Mouse (Mus musculus): ENCODE data around the gene Tcf7l1.

Tcf7l1 gene

GRCm38 (mm10) chr6:72664290-72664689 is 124.8 kb downstream of the Tcf7l1 start:
- in situ Hi-C loops (cut with MseI, MboI), result loop anchor here in 1 of 2 experiments (10.0 kb wide), 1 partner anchor 131 kb away; no protein-coding TSS in a partner anchor

GRCm38 (mm10) chr6:72663000-72663399 is 126.1 kb downstream of the Tcf7l1 start:
- in situ Hi-C loops (cut with MseI, MboI), result loop anchor here in 1 of 2 experiments (10.0 kb wide), 1 partner anchor 132 kb away; no protein-coding TSS in a partner anchor

DNA sequence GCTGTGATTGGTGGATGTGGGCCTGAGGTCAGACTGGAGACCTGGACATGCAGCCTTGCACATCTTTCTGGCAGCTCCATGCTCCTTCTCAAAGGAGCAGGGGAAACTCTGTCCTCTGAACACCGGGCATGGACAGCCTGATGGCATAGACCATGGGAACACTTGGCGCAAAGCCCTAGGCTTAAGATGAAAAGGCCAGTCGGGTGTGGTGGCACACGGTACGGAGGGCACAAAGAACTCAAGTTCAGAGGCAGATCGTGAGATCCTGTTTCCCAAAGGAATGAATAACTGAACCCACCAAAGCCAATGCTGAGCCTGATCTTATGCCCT is 128.7 kb downstream of the Tcf7l1 start:
- in situ Hi-C loops (cut with MseI, MboI), result loop anchor here in 1 of 2 experiments (10.0 kb wide), 1 partner anchor 134 kb away; no protein-coding TSS in a partner anchor

DNA sequence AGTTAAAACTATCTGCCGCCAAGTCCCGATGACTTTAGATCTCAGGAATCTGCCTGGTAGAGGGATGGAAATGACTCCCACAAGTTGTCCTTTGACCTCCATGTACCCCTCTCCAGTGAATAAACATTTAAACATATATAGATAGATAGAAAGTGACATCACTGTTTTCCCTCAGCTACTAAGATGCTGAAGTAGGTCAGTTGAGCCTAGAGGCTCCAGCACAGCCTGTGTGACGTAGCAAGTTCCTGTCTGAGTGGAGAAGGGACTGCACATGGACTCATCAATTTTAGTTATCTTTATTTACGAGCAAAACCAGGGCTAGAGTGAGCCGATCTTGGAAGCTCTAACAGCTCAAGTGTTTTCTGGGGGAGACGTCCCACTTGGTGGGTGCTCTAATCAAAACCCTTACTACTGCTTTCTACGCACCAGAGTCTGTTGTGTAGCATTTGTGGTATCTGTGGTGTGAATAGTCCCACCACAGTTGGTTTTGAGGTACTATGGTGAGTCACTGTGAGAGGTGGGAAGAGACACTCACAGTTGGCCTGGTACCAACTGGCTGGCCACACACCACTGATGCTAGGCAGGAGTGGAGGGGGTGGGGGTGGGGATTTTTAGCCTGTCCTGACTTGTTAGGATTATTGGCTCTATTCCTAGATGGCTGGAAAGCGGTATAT is 129.2 kb downstream of the Tcf7l1 start:
- in situ Hi-C loops (cut with MseI, MboI), result loop anchor here in 1 of 2 experiments (10.0 kb wide), 1 partner anchor 135 kb away; no protein-coding TSS in a partner anchor

GRCm38 (mm10) chr6:72658006-72658405 is 131.0 kb downstream of the Tcf7l1 start:
- in situ Hi-C loops (cut with MseI, MboI), result no loop called here

DNA sequence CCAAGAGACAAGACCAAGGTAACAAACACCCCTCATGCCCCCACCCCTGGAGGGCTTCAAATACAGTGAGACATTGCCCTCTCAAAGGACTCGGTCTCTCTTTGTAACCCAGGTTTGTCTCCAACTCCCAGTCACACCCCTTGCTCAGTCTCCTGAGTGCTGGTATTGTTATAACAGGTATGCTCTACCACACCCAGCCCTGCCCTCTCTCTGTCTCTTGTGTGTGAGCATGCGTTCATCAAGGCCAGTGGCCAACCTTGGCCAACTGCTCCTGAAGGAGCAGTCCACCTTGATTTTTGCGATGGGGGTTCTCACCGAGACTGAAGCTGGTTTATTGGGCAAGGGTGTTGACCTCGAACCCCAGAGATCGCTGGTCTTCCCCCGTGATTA is 133.0 kb downstream of the Tcf7l1 start:
- in situ Hi-C loops (cut with MseI, MboI), result no loop called here

GRCm38 (mm10) chr6:72655309-72656052 is 133.6 kb downstream of the Tcf7l1 start:
- in situ Hi-C loops (cut with MseI, MboI), result no loop called here

DNA sequence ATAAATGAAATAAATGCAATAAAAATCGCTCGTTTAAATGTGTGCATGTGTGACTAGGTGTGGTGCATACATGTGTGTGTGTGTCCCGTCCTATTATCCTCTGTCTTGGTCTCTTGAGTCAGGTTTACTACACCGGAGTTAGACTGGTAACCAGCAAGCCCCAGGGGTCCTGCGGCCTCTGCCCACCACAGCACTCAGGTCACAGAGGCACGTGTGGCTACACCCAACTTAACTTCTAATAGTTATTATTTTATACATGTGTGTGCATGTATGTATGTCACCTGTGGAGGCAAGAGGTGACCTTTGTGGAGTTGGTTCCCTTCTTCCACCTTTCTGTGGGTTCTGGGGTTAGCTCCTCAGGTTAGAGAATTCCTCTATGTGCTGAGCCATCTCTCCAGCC is 134.7 kb downstream of the Tcf7l1 start:
- in situ Hi-C loops (cut with MseI, MboI), result no loop called here

GRCm38 (mm10) chr6:72653419-72653818 is 135.6 kb downstream of the Tcf7l1 start:
- in situ Hi-C loops (cut with MseI, MboI), result no loop called here

GRCm38 (mm10) chr6:72650338-72650851 is 138.7 kb downstream of the Tcf7l1 start:
- in situ Hi-C loops (cut with MseI, MboI), result no loop called here

DNA sequence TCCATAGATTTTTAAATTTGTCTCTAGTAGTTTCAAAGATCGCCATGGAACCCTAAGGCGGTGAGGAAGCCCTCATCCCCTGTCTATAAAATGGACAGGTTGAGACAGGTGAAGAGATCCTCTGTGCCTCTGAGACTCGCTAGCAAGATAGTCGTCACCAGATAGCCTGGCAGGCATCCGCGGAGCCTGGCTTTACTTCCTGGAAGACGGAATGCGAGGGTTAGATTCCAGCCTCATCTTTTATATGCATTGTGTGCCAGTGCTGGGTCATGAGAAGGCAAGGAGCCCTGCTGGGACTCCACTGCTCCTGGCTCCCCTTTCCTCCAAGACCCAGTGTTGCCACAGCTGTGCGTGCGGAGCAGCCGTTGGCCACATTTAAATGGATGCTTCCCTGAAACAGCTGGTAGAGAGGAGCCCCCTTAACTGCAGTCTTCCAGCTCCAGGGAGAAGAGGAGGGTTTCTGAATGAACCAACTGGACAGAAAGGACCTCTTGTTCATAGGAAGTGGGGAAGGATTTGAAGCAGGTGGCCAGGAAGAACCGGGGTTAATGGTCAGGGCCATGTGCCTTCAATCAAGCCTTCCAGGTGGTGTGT is 141.0 kb downstream of the Tcf7l1 start:
- in situ Hi-C loops (cut with MseI, MboI), result no loop called here

DNA sequence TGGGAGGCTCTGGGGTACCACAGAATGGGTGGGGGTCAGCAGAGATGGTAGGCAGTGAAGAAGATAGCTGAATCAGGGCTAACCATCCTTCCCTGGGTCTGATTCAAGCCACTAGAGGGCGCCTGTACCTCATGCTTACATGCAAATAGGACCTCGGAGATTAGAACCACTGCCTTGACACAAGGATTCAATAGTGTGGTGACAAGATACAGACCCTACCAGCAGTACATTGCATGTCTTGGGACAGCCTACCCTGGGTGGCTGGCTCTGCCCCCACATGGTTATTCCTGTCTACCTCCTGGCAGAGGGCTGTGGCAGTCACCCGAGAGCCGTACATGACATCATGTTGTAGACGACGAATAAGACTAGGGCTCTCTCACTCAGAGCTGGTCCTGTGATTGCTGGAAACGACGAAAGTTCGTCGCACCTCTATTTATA is 141.7 kb downstream of the Tcf7l1 start:
- in situ Hi-C loops (cut with MseI, MboI), result no loop called here

- in situ Hi-C loops (cut with MseI, MboI), result no loop called here
Observed at GRCm38 (mm10) chr6:72645364-72645763, 143.7 kb downstream of the Tcf7l1 start.

DNA sequence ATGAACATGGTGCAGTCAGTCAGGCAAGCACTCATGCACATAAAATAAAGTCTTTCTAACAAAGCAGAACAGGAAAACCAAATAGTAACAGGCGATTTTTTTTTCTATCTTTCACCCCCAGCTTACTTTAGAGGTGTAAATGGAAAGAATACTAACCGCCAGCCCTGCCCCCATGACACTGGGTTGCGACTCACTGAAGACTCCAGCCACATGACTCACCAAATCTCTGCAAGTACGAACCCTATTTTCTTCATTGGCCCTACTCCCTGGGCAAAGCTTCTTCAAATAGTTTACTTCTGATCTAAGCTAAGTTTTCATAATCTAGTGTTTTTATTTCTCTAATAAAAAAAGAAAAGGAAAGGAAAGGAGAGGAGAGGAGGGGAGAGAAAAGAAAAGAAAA is 144.5 kb downstream of the Tcf7l1 start:
- in situ Hi-C loops (cut with MseI, MboI), result no loop called here

DNA sequence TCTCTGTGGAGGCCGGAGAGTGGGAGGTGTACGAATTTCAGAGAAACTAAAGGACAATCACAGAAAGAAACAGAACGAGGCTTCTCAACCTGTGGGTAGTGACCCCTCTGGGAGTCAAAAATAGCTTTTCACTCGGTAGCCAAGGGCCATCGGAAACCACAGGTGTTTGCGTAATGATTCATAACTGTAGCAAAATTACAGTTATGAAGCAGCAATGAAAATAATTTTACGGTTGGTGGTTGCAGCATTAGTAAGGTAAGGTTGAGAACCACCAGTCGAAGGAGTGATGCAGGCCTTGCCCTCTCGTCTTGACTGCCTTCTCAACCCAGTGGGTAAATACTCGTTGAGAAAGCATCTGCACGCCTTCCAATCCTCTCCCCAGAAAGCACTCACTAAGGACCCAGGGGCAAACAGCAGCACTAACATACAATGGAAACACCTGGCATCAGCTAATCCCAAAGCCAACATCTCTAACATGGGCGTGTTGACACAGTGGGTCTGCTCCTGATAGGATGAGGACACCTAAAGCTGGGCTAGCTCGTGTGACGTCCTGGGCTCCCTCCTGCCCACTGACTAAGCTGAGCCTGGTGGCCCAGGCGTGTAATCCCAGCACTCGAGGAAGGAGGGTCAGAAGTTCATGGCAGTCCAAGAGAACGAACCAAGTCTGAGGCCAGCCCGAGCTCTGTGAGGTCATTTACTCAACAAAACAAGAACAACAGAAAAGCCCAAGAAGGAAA is 147.7 kb downstream of the Tcf7l1 start:
- in situ Hi-C loops (cut with MseI, MboI), result no loop called here

- in situ Hi-C loops (cut with MseI, MboI), result no loop called here
Observed at GRCm38 (mm10) chr6:72636940-72637339, 152.1 kb downstream of the Tcf7l1 start.

- in situ Hi-C loops (cut with MseI, MboI), result no loop called here
Observed at GRCm38 (mm10) chr6:72635760-72636431, 153.2 kb downstream of the Tcf7l1 start.

GRCm38 (mm10) chr6:72634311-72634710 is 154.7 kb downstream of the Tcf7l1 start:
- in situ Hi-C loops (cut with MseI, MboI), result no loop called here

DNA sequence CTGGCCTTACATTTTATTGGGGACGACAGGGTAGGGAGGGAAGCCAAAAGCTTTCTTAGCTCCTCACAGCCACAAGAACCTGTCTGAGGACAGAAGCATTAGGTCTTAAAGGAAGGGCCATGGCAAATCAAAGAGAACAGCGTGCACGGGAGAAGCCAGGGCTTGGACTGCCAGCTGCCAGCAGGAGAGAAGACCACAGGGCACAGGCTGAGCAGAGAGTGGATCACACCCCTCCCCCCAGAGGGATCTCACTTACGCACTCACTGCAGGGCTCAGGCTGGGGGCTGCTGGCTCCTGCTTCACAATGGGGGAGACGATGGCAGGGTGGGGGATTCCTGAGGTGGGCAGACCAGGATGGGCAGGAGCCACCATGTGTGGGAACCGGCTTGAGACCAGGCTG is 157.4 kb downstream of the Tcf7l1 start:
- in situ Hi-C loops (cut with MseI, MboI), result no loop called here

- in situ Hi-C loops (cut with MseI, MboI), result no loop called here
Observed at GRCm38 (mm10) chr6:72630961-72631360, 158.1 kb downstream of the Tcf7l1 start.

- in situ Hi-C loops (cut with MseI, MboI), result no loop called here
Observed at GRCm38 (mm10) chr6:72630370-72630769, 158.7 kb downstream of the Tcf7l1 start.
